Mouse (Mus musculus) NIH3T3 (cell line): ENCODE measurements around the gene Muc13.

Source experiments
- DNase-seq: peaks from one replicate; pipeline ENCODE4 v3.0.0-alpha.2; 2012; ENCODE audit warnings: low read depth

Gene Muc13

GRCm38 (mm10) chr16:33793846-33794791, at the start of gene Muc13:
Gene Muc13 (plus strand): TSS chr16:33794037.
- no peak for DNase-seq

- peak; percentile 64 for DNase-seq
Observed at GRCm38 (mm10) chr16:33744622-33745419, 49.0 kb upstream of the Muc13 start.

- no peak for DNase-seq
Observed at GRCm38 (mm10) chr16:33745457-33745856, 48.4 kb upstream of the Muc13 start.

GRCm38 (mm10) chr16:33746074-33746676, 47.7 kb upstream of the Muc13 start:
- no peak for DNase-seq

GRCm38 (mm10) chr16:33747346-33747954, 46.4 kb upstream of the Muc13 start:
- no peak for DNase-seq

GRCm38 (mm10) chr16:33747994-33748393, 45.8 kb upstream of the Muc13 start:
- no peak for DNase-seq

DNA sequence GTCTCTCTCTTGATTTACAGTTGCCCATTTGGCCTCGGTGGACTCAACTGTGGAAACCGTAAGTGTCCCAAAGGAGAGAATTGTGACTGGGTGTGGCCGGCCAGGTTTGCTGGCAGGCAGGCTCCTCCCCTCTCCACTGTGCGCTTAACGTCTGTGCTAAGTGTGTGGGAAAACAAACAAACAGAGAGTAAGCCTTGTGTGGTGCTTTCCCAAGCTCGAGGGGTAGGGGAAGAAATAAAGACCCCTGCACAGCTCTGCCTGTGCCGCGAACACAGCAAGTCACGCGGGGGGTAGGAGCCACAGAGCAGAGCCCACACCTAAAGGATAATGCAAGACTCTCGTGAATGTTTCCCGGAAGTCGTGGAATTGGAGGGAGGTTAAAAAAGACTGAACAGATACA, 42.7 kb upstream of the Muc13 start:
- DNase-seq: no peak

- no peak for DNase-seq
Observed at GRCm38 (mm10) chr16:33751590-33751989, 42.2 kb upstream of the Muc13 start.

DNA sequence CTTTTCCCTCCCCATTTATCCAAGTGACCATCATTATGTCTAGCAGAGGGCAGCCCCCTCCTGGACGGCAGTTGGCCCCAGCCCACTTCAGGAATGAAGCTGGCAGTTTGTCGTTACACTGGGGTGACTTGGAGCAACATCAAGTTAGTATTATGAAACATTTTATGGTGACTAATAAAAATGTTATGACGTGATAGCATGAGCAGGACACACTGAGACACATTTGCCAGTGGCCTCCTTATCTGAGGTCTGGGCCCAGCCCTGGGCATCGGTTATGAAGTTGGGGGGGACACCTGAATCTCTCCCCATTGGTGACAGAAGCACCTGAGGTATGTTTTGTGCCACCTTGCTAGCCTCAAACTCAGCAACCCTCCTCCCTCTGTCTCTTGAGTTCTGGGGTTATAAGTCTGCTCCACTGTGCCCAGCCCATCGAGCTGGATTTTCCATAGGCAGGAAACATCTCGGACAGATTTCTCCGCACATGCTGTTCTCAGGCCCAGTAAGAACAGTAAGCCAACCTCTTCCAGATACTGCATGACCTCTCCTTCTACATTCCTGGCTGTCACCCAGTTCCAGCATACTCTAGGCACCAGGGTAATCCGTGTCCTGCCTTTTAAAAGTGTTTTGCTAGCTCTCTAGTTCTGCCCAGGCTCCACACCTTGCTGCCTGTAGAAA, 40.8 kb upstream of the Muc13 start:
- no peak for DNase-seq

DNA sequence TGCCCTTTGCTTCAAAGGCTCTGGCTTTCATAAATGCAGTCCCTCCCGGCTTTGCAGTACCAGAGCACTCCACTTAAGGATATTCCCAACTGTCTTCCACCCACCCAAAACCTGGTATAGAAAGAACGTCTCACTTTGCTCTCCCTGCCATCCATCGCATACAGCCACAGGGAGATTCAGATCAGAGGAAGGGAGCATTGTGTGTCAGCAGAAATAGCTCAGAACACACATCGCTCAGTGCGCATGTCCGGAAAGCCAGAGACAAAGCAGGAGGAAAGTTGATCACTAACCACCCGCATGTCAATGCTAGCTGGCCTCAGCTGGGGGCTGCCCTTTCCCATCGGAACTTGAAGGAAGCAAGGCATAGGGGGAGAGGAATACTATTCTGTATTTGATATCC, 38.5 kb upstream of the Muc13 start:
- DNase-seq: no peak

- DNase-seq: no peak
Observed at GRCm38 (mm10) chr16:33755961-33756360, 37.9 kb upstream of the Muc13 start.

DNA sequence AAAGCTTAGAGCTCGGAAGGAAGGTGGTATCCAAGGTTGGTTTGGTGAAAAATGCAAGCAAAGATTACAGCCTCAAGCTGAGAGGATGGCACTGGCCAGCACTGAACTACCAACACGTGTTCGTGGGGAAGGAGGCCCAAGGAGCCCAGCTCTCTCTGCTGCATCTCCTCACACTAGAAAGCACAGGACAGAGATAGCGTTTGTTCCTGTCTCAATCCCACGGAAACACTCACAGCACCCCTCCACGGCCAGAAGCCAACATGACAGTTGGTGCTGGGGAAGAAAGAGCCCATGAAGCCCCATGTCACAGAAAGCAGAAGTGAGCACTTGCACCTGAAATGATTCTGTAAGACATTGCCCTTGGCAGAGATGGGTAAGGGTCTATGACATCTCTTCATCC, 37.4 kb upstream of the Muc13 start:
- DNase-seq: no peak

DNA sequence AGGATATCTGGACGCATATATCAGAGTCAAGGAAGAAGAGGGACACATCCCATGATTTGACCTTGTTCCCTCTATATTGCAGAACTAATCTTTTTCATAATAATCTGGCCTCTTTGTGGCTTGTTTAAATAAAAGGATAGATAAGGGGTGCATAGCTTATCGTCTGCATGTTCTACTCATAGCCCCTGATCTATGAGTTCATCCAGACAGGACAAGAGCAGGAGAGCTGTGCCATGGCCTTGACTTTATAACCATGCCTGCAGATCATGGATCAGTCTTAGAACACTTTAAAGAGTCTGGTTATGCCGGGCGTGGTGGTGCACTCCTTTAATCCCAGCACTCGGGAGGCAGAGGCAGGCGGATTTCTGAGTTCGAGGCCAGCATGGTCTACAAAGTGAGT, 34.6 kb upstream of the Muc13 start:
- no peak for DNase-seq

- no peak for DNase-seq
Observed at GRCm38 (mm10) chr16:33760542-33760941, 33.3 kb upstream of the Muc13 start.

GRCm38 (mm10) chr16:33760996-33761395, 32.8 kb upstream of the Muc13 start:
- DNase-seq: no peak

DNA sequence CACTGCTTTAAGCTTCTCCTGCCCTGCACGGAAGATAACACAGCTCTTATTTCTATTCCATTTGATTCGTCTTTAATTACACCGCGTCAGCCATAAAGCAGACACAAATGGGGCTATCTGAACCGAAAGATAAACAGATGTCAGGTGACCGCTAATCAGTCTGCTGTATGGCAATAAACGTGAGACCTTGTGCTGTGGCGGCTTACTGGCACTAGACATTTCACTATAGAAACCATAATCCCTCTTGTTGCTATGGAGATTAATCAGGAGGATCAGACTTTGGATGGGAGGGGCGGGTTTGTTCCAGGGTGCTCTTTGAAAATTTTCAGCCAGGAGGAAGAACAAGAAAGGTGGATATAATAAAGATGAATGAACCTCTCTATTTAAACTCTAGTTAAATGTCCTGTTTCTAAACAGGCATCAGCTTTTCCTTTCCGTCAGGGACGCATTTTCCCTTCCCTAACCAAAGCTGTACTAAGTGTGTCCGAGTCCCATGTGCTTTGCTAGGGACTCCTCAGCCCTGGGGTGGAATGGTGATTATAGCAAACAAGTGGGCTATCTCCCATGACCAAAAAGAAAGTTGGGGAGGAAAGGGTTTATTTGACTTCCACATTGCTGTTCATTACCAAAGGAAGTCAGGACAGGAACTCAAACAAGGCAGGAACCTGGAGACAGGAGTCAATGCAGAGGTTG, 29.2 kb upstream of the Muc13 start:
- DNase-seq: no peak

DNA sequence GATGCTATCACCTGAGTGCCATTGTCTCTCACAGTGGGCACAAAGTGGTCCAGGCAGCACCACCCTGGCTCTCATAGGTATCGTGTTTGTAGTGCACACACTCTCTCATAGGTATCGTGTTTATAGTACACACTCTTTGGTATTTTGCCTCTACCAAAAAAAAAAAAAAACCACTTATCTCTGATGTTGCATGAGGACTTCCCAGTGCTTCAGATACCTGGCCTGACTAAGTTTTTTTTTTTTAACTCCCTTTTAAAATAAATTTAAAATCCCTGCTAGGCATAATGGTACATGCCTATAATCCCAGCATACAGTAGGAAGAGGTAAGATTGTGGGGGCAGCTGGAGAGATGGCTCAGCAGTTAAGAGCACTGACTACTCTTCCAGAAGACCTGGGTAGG, 28.4 kb upstream of the Muc13 start:
- no peak for DNase-seq

GRCm38 (mm10) chr16:33766309-33766708, 27.5 kb upstream of the Muc13 start:
- DNase-seq: no peak

DNA sequence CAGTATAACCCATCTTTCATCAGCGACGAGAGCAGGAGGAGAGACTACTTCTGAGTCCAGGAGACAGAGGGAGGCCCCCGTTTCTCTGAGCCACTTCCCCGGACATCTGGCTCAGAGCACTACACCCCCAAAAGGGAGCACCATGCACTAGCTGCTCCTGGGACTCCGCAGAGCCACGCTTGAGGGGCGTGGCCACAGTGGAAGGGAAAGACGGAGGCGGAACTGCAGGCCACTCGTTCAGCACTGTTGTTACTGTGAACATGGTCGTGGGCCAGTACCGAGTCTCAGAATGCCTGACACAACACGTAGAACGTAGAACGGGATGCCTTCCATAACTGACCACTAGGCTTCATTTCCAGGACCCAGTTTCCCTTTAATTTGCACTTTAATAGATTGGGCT, 27.1 kb upstream of the Muc13 start:
- DNase-seq: no peak

DNA sequence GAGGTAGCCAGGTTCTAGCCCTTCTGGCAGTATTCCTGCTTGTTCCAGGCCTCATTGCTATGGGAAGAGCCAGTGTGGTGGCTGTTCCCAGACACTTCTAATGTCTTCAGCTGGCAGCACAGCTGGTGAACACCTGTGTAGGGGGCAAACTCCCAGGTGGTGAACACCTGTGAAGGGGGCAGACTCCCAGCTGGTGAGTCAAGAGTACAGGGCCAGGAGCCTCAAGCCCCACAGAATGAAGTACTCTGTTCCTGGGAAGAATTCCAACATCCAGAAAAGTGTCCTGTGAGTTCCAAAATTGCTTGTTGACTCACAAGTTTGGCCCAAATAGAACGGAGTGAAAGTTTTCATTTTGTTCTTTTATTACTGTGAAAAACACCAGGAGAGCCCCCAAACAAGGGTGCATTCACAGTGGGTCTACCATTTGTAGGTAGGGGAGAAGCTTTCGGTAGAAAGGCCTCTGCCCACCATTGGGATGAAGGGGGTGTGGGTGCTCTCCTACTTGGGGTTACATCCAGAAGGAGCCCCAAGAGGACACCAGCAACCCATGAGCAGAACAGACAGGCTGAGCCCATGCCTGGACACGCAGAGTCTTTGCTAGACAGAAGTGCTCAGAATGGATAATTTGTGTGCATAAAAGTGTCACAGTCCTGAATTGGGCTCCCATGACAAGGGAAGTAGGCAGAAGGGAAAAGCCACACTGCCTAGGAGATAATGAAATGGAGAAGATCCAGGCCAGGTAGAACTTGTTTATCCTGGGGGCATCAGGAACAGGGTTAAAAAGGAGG, 25.2 kb upstream of the Muc13 start:
- DNase-seq: peak; percentile 76
